ENCODE assay signal across 10 mouse cellular contexts in genomic region chr7:80076961-80077716, GRCm38 (mm10). TPM values are rescaled to one million over a fixed set of nuclear protein-coding genes. Genes with fewer than 3 reads are reported as not detected.
A peak's percentile ranks its signal among the peaks of the same experiment; 100 is the strongest.
DNase-seq lines count a peak whose midpoint lies in the region; ATAC-seq lines count a peak whose summit lies in the region.
"Had no signal": no experiment of that assay in that cellular context is flagged by ENCODE, and none has a peak within 500 bp of the region (broad histone marks: within the 10 kb centered on the region; RNA-seq: fewer than 3 reads in every experiment).

No protein-coding gene starts in this region.

- peak overlapping the region in 1 of 2 experiments; percentile 49; a peak in 2 of 4 replicates for H3K27ac ChIP-seq in heart, embryonic 14.5 days (replicated peaks in 1 of 2; ENCODE audit: control insufficient read depth in 1 of 2, insufficient read depth in 1 of 2, low read depth in 2 of 2, low read length in 2 of 2)
- H3K27ac ChIP-seq in heart, embryonic 11.5 days (ENCODE audit: low read depth, low read length) = no peak overlapping the region
- peak overlapping the region; percentile 8; the same call in 1 of the 2 replicates for H3K27ac ChIP-seq in liver, embryonic 13.5 days
- H3K27ac ChIP-seq in embryonic facial prominence, embryonic 13.5 days = peak overlapping the region; percentile 58; the same call in 1 of the 2 replicates
- H3K27ac ChIP-seq in midbrain, embryonic 12.5 days (replicated peaks) = peak overlapping the region; percentile 83

- peaks cover 46 to 60% of the 10 kb centered on the region in 2 experiments for H3K4me1 ChIP-seq in heart, embryonic 14.5 days (ENCODE audit: control insufficient read depth in 2 of 2, insufficient read depth in 2 of 2, low read length in 2 of 2)
- peaks cover 54% of the 10 kb centered on the region for H3K4me1 ChIP-seq in heart, embryonic 11.5 days (ENCODE audit: control insufficient read depth, insufficient read depth, low read length)
- H3K4me1 ChIP-seq in liver, embryonic 13.5 days (replicated peaks) = peaks cover 70% of the 10 kb centered on the region
- H3K4me1 ChIP-seq in embryonic facial prominence, embryonic 13.5 days = peaks cover 60% of the 10 kb centered on the region
- H3K4me1 ChIP-seq in midbrain, embryonic 12.5 days = peaks cover 71% of the 10 kb centered on the region

- peak overlapping the region; percentile 32; the same call in 1 of the 2 replicates for H3K9ac ChIP-seq in heart, embryonic 14.5 days (ENCODE audit: low read length)
- H3K9ac ChIP-seq in heart, embryonic 11.5 days (ENCODE audit: low read depth, low read length) = no peak overlapping the region
- H3K9ac ChIP-seq in liver, embryonic 13.5 days = no peak overlapping the region
- no peak overlapping the region for H3K9ac ChIP-seq in embryonic facial prominence, embryonic 13.5 days
- H3K9ac ChIP-seq in midbrain, embryonic 12.5 days (replicated peaks) = no peak overlapping the region

- intact Hi-C loops in left cerebral cortex, postnatal 10 days (cut with DNase I) = no loop called here

- H3K27me3 ChIP-seq in heart, embryonic 14.5 days (ENCODE audit: control insufficient read depth, insufficient read depth, low read length) = no peaks in the 10 kb centered on the region
- H3K27me3 ChIP-seq in heart, embryonic 11.5 days (ENCODE audit: control insufficient read depth, insufficient read depth, low read length) = no peaks in the 10 kb centered on the region
- H3K27me3 ChIP-seq in liver, embryonic 13.5 days = no peaks in the 10 kb centered on the region
- H3K27me3 ChIP-seq in embryonic facial prominence, embryonic 13.5 days = no peaks in the 10 kb centered on the region
- H3K27me3 ChIP-seq in midbrain, embryonic 12.5 days = no peaks in the 10 kb centered on the region

- peaks cover 12% of the 10 kb centered on the region for H3K36me3 ChIP-seq in heart, embryonic 14.5 days (ENCODE audit: control insufficient read depth, insufficient read depth, low read length)
- H3K36me3 ChIP-seq in heart, embryonic 11.5 days (ENCODE audit: control insufficient read depth, insufficient read depth, low read length) = peaks cover 11% of the 10 kb centered on the region
- H3K36me3 ChIP-seq in liver, embryonic 13.5 days = peaks cover 11% of the 10 kb centered on the region
- H3K36me3 ChIP-seq in embryonic facial prominence, embryonic 13.5 days = peaks cover 13% of the 10 kb centered on the region
- H3K36me3 ChIP-seq in midbrain, embryonic 12.5 days = peaks cover 14% of the 10 kb centered on the region

- no peak for DNase-seq in liver, embryonic 13.5 days
- no peak for DNase-seq in liver
- no peak for DNase-seq in left cerebral cortex, postnatal 10 days (ENCODE audit: extremely low spot score in 1 of 2, low spot score in 2 of 2)
- no peak for DNase-seq in cerebellum, adult 11 months
- DNase-seq: spleen, adult 18-20 months had no signal

- no peaks in the 10 kb centered on the region for H3K9me3 ChIP-seq in heart, embryonic 14.5 days (ENCODE audit: control insufficient read depth, low read length)
- H3K9me3 ChIP-seq in heart, embryonic 11.5 days (replicated peaks; ENCODE audit: control insufficient read depth, low read length) = no peaks in the 10 kb centered on the region
- H3K9me3 ChIP-seq in liver, embryonic 13.5 days (replicated peaks) = no peaks in the 10 kb centered on the region
- no peaks in the 10 kb centered on the region for H3K9me3 ChIP-seq in embryonic facial prominence, embryonic 13.5 days
- no peaks in the 10 kb centered on the region for H3K9me3 ChIP-seq in midbrain, embryonic 12.5 days

- H3K4me2 ChIP-seq in heart, embryonic 14.5 days (ENCODE audit: low read length) = no peak overlapping the region
- H3K4me2 ChIP-seq in heart, embryonic 11.5 days = no peak overlapping the region
- H3K4me2 ChIP-seq in liver, embryonic 13.5 days = no peak overlapping the region
- no peak overlapping the region for H3K4me2 ChIP-seq in embryonic facial prominence, embryonic 13.5 days
- no peak overlapping the region for H3K4me2 ChIP-seq in midbrain, embryonic 12.5 days (replicated peaks)

- no peak for ATAC-seq in heart, embryonic 14.5 days (ENCODE audit: insufficient number of reproducible peaks, insufficient read depth, low FRiP score, low read depth)
- ATAC-seq in heart, embryonic 11.5 days (replicated peaks; ENCODE audit: insufficient number of reproducible peaks, low FRiP score, low TSS enrichment) = no peak
- no peak for ATAC-seq in liver, embryonic 13.5 days (ENCODE audit: low read depth)
- no peak for ATAC-seq in embryonic facial prominence, embryonic 13.5 days (ENCODE audit: insufficient number of reproducible peaks, insufficient read depth, low FRiP score, low TSS enrichment, low read depth)
- ATAC-seq in midbrain, embryonic 12.5 days (ENCODE audit: low FRiP score, low read depth) = no peak; the same call in 1 of the 2 replicates
- ATAC-seq: CD4-positive, CD25-positive, alpha-beta regulatory T cell, adult 4 months had no signal

- WGBS in heart, embryonic 14.5 days = 57% methylated on average over 6 of the region's 6 CpGs
- 55% methylated on average over 6 of the region's 6 CpGs for WGBS in heart, embryonic 11.5 days (ENCODE audit: insufficient replicate concordance)
- 52% methylated on average over 6 of the region's 6 CpGs for WGBS in liver, embryonic 13.5 days (ENCODE audit: insufficient replicate concordance)
- WGBS in embryonic facial prominence, embryonic 13.5 days = 53% methylated on average over 6 of the region's 6 CpGs
- WGBS in midbrain, embryonic 12.5 days = 61% methylated on average over 6 of the region's 6 CpGs

- no peak overlapping the region for H3K4me3 ChIP-seq in heart, embryonic 14.5 days (ENCODE audit: control insufficient read depth in 1 of 2, insufficient read depth in 1 of 2, low read depth in 1 of 2, low read length in 2 of 2)
- no peak overlapping the region for H3K4me3 ChIP-seq in heart, embryonic 11.5 days (ENCODE audit: low read depth, low read length)
- H3K4me3 ChIP-seq in liver, embryonic 13.5 days (replicated peaks) = no peak overlapping the region
- no peak overlapping the region for H3K4me3 ChIP-seq in embryonic facial prominence, embryonic 13.5 days
- H3K4me3 ChIP-seq in midbrain, embryonic 12.5 days = no peak overlapping the region

RNA-seq across cellular contexts. Expression of gene Idh2, which starts 38.1 kb away (rescaled TPM):
- 2,473 and 2,606 TPM in 2 replicates for polyA plus RNA-seq in heart, embryonic 14.5 days (2014; fragmentation: Nextera tagmentation; extraction: Ambion mirVana)
- polyA plus RNA-seq in heart, embryonic 11.5 days (2014; fragmentation: Nextera tagmentation; extraction: Ambion mirVana) = 1,200 and 1,395 TPM in 2 replicates
- polyA plus RNA-seq in liver, embryonic 13.5 days (2015; fragmentation: Nextera tagmentation; extraction: Ambion mirVana) = 137 and 146 TPM in 2 replicates
- polyA plus RNA-seq in embryonic facial prominence, embryonic 13.5 days (2015; fragmentation: Nextera tagmentation; extraction: Ambion mirVana) = 514 and 560 TPM in 2 replicates
- polyA plus RNA-seq in midbrain, embryonic 12.5 days (2016; fragmentation: Nextera tagmentation; extraction: Ambion mirVana) = 331 and 347 TPM in 2 replicates
- total RNA-seq in left cerebral cortex, postnatal 10 days (2021) = 10 to 100 TPM; 44.8 to 45.6 TPM

RNA-seq across cellular contexts. Expression of gene Zfp710, which starts 52.5 kb away (rescaled TPM):
- 11.5 and 12.2 TPM in 2 replicates for polyA plus RNA-seq in heart, embryonic 14.5 days (2014; fragmentation: Nextera tagmentation; extraction: Ambion mirVana)
- 11.2 and 11.8 TPM in 2 replicates for polyA plus RNA-seq in heart, embryonic 11.5 days (2014; fragmentation: Nextera tagmentation; extraction: Ambion mirVana)
- 3.9 and 5.2 TPM in 2 replicates for polyA plus RNA-seq in liver, embryonic 13.5 days (2015; fragmentation: Nextera tagmentation; extraction: Ambion mirVana)
- polyA plus RNA-seq in embryonic facial prominence, embryonic 13.5 days (2015; fragmentation: Nextera tagmentation; extraction: Ambion mirVana) = 20.1 and 21.9 TPM in 2 replicates
- 31.1 and 32.8 TPM in 2 replicates for polyA plus RNA-seq in midbrain, embryonic 12.5 days (2016; fragmentation: Nextera tagmentation; extraction: Ambion mirVana)
- total RNA-seq in left cerebral cortex, postnatal 10 days (2021) = 10 to 100 TPM; 15.8 to 16.7 TPM
